Mouse (Mus musculus) heart, adult 8-10 months (tissue): Measurements from ENCODE around the gene Rtbdn. TPM values are rescaled to one million over a fixed set of nuclear protein-coding genes. Genes with fewer than 3 reads are reported as not detected.

Experiments
- DNase-seq: peaks from one replicate; pipeline ENCODE4 v3.0.0; 2022; ENCODE audit warnings: low spot score
- total RNA-seq, 4 experiments: library from RNA; stranded (reverse); gene quantifications; 2 replicates each; pipeline ENCODE4 v1.2.4; 2022

Rtbdn gene
- total RNA-seq, 4 experiments from 2014 or later, result not detected

DNA sequence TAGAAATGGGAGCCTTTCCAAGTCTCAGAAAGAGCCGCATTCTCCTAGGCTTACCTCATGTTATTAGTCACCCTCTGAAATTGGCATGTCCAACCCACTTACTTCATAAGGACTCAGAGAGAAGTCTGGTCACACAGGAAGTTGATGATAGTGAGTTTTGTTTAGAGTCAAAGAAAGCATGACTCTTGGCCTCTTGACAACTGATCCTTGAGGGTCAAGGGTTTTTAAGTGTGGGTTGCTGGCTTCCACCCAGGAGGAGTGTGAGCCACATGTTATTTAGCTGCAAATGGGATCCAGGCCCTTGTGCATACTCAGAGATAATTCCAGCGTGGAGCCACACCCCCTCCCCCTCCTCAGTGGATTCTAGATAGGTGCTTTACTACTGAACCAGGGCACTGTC, 25.2 kb upstream of the Rtbdn start:
- DNase-seq, result no peak

DNA sequence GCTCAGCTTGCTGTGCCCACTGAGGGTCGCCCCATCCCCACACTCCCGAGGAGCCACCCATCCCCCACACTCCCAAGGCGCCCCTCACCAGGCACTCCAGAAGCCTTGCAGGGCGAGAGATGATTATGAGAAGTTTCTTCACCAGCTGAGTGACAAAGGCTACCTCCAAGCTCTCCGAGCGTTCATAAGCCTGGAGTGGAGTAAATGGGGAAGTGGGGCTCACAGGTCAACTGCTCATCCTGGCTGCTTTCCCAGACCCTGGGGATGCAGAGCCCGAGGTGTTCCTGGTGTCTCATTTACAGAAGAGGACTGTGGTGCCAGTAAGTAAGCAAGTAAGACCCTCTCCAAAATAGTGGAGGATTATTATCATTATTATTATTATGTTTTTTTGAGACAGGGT, 21.2 kb upstream of the Rtbdn start:
- no peak for DNase-seq

DNA sequence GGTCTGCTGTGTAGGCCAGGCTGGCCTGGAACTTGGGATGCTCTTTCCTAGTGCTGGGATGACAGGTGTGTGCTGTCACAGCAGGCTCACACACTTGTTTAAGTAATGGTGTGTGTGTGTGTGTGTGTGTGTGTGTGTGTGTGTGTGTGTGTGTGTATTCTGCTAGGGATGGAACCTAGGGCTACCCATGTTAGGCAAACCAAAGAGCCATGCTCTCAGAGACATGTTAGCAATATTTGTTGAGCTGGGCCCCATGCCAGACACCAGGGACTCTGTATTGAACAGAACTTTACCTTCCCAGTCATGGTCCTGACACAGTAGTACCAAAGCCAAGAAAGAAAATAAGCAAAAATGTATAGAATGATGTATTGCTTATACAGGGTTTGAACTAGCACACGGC, 19.3 kb upstream of the Rtbdn start:
- no peak for DNase-seq

GRCm38 (mm10) chr8:84928456-84929306, 18.1 kb upstream of the Rtbdn start:
- DNase-seq, result peak; percentile 47

GRCm38 (mm10) chr8:84930582-84930981, 16.2 kb upstream of the Rtbdn start:
- DNase-seq, result no peak

GRCm38 (mm10) chr8:84933767-84934559, 12.8 kb upstream of the Rtbdn start:
- DNase-seq, result no peak

DNA sequence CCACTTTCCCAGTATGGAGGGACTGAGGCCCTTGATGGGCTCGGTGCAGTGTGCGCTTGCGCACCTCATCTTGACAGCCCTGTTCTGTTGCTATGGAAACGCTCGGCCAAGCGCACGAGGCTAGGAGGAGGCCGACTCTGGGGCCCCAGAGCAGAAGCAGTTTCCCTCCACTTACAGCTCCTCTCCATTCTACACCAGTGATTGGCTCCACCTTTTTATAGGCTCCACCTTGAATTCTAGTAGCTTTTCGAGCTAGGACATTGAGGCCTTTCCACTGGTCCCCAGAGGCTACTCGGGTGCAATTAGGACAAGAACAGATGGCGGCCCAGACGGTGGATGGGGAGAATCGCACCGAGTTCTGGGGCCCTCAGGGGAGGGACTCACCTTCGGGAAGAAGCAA, 11.9 kb upstream of the Rtbdn start:
- DNase-seq, result no peak

DNA sequence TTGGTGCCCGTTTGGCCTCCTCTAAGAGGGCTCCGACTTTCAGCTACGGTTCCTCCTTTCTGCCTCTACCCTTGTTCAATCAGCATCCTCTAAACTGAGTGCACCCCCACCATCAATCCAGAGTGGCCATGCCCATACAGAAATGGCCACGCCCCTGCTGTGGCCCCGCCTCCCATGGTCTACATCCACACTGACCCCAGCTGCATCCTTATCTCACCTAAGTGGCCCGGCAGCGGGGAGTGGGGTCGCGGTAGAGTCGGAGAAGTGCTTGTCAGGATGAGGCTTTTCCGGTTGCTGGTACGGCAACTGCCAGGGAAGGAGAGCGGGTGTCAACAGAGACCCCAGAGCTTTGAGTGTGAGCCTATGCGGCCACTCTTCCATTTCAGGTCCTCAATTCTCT, 11.3 kb upstream of the Rtbdn start:
- DNase-seq, result no peak

DNA sequence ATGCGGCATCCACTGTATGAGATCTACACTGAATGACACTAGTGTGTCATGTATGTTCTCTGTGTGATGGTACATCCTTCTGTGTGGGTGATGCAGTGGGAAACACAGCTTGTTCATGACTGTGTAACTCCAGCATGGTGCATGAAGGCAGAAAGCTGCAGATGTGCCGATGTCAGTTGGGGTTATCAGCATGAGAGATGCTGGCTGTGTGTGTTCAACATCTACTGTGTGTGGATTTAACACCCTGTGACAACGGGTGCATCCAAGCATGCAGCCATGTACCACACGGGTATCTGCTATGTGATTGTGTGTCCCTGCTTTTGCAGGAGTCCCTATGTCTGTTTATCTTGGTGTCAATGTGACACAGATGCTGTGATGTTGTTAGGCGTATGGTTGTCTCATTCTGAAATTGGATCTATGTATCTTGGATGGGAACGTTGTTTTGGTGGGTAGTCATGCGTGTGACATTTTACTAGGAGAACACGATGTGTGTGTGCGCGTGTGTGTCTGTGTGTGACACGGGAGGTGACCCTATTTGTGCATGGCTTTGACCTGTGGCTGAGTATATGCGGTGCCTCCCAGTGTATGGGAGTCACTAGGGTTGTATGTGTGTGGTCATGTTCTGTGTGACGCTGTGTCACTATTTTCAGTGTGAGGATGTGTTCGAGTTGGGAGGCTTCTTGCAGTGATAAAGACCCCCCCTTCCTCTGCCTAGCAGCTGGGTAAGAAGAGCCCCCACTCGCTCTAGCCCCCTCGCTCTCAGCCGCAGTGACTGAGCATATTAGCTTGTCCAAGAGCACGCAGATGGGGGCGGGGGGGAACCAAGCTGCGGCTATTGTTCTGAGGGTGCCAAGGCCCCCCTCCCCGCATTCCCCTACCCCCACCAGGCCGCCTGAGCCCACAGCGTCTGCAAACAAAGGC, 10.5 kb upstream of the Rtbdn start:
- DNase-seq, result no peak

DNA sequence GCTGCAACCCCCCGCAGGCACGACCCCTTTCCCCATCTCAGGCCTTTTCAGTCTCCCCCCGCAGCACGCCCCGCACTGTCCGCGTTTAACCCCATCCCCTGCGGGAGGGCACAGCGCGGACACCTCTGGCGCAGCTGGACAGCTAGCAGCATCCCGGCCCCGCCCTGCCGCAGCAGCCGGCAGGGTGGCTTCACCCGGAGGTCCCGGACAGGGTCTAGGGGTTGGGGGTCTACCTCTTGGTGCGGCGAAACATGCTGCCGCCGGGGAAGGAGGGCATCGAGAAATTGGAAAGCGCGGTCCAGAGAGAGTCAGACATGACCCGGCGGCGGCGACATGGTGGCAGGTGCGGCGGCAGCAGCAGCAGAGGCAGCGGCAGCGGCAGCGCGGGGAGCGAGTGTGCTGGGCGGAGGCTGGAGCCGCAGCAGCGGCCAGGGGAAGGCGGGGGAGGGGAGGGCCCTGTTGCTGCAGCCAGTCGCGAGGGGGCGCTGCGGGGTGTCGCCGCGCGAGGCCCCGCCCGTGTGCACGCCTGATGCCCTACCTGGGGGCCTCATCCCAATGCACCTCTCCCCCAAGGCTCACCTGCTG, 9.7 kb upstream of the Rtbdn start, which contains the start of gene Mast1:
Gene Mast1 (minus strand): TSS at position 398 of the 585 bp plus-strand sequence.
- DNase-seq, result no peak

DNA sequence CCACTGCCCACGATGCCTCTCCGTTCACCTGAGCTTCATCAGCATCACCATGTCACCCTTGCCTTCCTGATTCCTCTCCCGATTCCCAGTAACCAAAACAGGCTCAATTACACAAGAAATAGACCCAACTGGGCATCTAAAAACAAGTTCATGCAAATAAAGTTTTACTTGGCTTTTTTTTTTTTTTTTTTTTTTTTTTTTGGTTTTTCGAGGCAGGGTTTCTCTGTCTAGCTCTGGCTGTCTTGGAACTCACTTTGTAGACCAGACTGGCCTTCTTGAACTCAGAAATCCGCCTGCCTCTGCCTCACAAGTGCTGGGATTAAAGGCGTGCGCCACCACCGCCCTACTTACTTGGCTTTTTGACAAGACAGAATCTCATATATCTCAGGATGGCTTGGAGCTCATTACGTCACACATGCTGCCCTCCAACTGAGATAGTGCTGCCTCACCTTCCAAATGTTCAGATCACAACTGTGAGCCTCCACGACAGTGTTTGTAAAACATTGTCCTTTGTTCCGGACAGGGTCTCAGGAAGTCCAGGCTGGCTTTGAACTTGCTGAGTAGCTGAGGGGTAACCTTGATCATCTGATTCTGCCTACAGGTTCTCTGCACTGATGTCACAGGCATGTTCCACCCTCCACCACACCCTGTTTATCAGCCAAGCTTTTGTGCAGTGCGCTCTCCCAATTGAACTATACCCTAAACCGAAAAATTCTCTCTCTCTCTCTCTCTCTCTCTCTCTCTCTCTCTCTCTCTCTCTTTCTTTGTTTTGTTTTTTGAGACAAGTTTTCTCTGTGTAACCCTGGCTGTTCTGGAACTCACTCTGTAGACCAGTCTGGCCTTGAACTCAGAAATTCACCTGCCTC, 8.9 kb upstream of the Rtbdn start:
- no peak for DNase-seq

- no peak for DNase-seq
These were observed 3.1 kb upstream of the Rtbdn start for GRCm38 (mm10) chr8:84943699-84944098.

DNA sequence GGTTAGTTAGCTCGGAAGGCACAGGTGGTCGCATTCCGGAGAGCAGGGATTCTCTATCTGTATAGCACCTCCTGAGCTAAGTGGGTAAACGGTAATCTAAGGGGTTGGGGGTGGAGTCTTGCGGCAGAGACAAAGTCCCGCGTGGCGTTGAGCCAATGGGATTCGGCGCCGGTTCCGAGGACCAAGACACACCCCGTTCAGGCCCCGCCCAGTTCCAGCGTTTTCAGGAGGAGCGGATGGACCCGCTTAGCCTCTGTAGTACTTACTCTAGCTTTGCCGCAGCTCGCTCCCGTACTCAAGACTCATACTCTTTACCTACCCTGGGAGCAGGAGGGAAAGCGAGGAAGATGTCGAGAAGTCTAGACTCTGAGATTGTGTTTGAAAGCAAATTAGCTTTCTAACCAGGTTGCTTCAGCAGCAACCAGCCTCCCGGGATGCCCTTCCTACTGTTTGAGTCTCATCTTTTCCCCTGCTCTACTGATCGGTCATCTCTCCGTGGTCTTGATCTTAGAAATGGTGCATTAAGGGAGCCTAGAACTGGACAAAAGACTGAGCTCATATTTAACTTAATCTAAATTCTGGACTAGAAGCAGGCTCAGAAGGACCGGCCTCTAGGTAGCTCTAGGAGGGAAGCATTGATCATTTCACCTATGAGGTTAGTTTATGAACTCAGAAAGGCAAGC, 2.2 kb upstream of the Rtbdn start:
- no peak for DNase-seq

GRCm38 (mm10) chr8:84945235-84945632, 1.6 kb upstream of the Rtbdn start:
- DNase-seq, result no peak

DNA sequence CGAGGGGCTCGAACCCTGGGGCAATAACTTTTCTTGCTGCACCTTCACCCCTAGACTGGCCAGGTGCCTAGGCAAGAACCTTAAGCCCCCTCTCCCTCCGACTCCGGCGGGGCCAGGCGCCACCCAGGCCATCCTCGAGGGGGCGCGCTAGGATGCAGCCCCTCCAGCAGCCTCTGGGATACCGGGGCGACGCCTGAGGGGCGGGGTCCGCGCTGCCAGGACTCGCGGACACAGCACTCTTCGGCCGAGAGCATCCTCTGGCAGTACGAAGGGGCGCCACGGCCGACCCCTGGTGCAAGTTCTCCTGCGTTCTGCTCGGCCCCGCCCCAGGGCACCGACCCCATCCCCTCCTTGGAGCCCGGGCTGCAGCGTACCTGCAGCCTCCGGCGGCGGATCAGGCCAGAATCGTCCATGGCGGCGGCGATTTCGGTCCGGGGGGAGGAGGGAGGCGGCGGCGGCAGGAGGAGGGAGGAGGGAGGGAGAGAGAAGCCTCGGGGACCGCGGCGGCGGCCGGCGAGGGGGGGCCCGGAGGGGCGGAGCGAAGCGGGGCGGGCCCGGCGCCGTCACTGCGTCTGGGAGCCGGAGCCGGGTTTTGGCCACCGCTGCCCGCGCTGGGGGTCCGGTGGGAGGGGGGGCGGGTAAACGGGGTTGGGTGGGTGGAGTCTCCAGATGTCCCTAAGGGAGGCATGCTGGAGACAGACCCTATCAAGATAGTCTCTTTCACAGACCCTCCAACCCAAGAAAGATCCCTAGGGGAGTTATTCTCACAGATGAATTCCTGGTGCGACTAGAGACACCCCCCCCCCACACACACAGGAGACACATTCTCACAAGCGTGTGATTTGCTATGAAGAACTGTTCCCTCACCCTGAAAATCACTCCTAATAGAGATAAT, 911 bp upstream of the Rtbdn start:
- DNase-seq, result no peak

DNA sequence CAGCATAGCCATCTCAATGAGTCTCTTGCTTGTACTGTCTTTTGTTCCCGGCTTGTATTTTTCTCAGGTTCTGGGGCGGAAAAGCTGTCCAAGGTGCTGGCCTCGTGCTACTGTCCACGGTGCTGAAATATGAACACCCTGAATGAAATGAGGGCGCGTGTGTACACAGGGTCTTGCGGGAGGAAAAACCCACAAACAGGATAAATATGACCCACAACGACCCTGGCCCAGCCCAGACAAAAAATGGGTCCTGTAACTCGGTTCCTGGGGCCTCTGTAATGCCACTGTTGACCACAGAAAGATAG, 402 bp downstream of the Rtbdn start:
- DNase-seq, result no peak

DNA sequence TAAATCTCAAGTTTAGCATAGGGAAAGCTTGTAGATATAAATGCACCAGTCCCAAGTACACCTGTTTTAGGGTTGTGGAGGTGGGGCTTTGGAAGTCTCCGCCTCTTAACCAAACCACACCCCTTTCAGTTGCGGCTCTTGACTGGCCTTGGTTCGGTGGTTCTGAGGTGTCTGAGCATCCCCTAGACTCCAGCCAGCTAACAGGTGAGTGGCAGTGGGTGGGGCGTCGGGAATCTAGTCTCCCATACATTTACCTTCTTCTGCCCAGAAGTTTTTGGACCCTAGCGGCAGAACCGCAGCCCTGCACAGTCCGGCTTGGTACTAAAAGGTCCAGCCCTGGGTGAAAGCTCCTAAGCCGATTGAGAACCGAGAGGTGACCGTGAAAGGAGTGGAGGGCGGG, 3.0 kb downstream of the Rtbdn start:
- DNase-seq, result no peak

GRCm38 (mm10) chr8:84952612-84953255, 5.9 kb downstream of the Rtbdn start:
- DNase-seq, result peak; percentile 47
